Mouse (Mus musculus) erythroblast, embryonic 14.5 days (primary cell): ENCODE measurements around the gene Tmem110. TPM values are rescaled to one million over a fixed set of nuclear protein-coding genes. Genes with fewer than 3 reads are reported as not detected.

Experiments
- H3K27me3 ChIP-seq: 2 replicates; pipeline ENCODE4 v1.6.1; 2012; ENCODE audit warnings: inconsistent platforms; ENCODE audit not compliant: control insufficient read depth
- H3K36me3 ChIP-seq: 2 replicates; pipeline ENCODE4 v1.6.1; 2012; ENCODE audit warnings: mild to moderate bottlenecking, inconsistent platforms; ENCODE audit not compliant: control insufficient read depth
- H3K4me1 ChIP-seq: 2 replicates; pipeline ENCODE4 v1.6.1; 2012; ENCODE audit warnings: inconsistent platforms; ENCODE audit not compliant: control insufficient read depth
- H3K4me3 ChIP-seq: replicated peaks from 2 replicates; pipeline ENCODE3; 2012; ENCODE audit warnings: moderate library complexity, mild to moderate bottlenecking, inconsistent platforms
- H3K9me3 ChIP-seq: 2 replicates; pipeline ENCODE4 v1.6.1; 2012; ENCODE audit warnings: low read length, inconsistent platforms, mixed read lengths; ENCODE audit not compliant: control insufficient read depth
- GATA1 ChIP-seq: IDR thresholded peaks from 2 replicates; pipeline ENCODE4 v1.6.1; 2012; ENCODE audit warnings: low read length, inconsistent platforms, mixed read lengths
- TAL1 ChIP-seq: IDR thresholded peaks from 3 replicates; pipeline ENCODE4 v1.6.1; 2012; ENCODE audit warnings: low read length, inconsistent platforms, mixed read lengths
- polyA plus RNA-seq: library from polyadenylated mRNA; stranded (reverse); fragments of >175 nt; gene quantifications from 2 replicates; pipeline ENCODE4 v1.2.3, GENCODE M21; 2012

The Tmem110 gene
- polyA plus RNA-seq, 1 experiment = 2.3 TPM

DNA sequence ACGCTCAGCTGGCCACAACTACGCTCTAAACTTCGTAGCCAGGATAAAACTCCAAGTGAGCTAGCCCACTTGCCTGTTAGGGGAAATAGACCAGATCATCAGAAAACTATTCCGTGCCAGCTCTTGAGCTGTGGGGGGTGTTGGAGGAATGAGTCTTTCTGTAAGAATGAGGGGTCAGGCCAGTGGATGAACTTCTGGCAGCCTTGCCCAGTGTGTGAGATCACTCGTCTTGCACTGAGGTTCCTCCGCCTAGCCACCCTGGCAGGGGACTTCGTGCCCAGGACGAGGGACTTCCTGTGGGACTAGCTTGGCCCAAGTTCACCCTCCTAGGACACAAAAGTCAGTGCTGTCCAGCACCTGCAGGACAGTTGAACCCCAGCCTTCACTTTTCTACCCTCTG is 78.9 kb downstream of the Tmem110 start:
- Histone ChIP-seq H3K27me3 (no peaks in the 10 kb centered on the region), H3K36me3 (peaks cover 2% of the 10 kb centered on the region; the same call in 1 of the 2 replicates), H3K4me3 (no peak overlapping the region), H3K9me3 (no peaks in the 10 kb centered on the region), H3K4me1 (no peaks in the 10 kb centered on the region)
- TF ChIP-seq GATA1 (no peak), TAL1 (no peak)

DNA sequence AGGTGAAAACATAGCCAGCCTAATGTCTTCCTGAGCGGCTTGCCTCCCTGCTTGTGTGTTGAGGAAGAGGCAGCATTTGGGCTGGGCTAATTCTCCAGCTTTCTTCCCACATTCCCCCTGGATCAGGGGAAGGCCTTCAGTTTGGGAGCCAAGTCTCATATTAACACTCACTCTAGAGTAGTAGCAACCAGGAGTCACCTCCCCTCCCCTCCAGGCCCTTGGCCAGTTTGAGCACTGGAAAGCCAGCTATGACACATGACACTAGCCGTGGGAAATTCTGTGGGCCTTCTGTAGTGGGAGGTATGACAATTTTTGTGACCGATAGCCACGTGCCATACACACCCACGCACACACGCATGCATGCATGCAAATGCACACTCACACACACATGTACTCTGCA is 80.6 kb downstream of the Tmem110 start:
- Histone ChIP-seq H3K27me3 (no peaks in the 10 kb centered on the region), H3K9me3 (no peaks in the 10 kb centered on the region), H3K36me3 (no peaks in the 10 kb centered on the region; the same call in 1 of the 2 replicates), H3K4me1 (no peaks in the 10 kb centered on the region), H3K4me3 (no peak overlapping the region)
- no peak for TF ChIP-seq GATA1
- TF ChIP-seq TAL1 = no peak

DNA sequence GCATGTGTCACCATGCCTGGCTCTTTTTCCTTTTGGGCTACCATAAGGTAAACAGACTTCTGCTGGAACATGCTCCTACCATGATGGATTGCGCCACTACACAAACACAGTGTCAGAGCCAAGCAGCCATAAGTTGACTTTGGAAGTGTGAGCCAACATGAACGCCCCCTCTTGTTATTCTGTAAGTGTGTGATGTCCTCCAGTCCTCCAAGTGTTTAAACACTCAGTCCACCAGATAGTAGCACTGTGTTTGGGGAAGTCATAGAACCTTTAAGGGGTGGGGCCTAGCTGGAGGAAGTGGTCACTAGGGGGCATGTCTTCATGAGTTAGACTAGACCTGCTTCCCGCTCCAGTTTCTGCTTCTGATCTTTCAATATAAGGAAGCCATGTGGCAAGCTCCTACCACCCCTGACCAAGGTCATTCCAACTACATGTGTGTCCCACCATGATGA is 82.5 kb downstream of the Tmem110 start:
- H3K36me3 ChIP-seq = no peaks in the 10 kb centered on the region; the same call in 1 of the 2 replicates
- H3K9me3 ChIP-seq = no peaks in the 10 kb centered on the region
- no peaks in the 10 kb centered on the region for H3K27me3 ChIP-seq
- TF ChIP-seq GATA1 (no peak), TAL1 (no peak)
- no peaks in the 10 kb centered on the region for H3K4me1 ChIP-seq
- H3K4me3 ChIP-seq = no peak overlapping the region

DNA sequence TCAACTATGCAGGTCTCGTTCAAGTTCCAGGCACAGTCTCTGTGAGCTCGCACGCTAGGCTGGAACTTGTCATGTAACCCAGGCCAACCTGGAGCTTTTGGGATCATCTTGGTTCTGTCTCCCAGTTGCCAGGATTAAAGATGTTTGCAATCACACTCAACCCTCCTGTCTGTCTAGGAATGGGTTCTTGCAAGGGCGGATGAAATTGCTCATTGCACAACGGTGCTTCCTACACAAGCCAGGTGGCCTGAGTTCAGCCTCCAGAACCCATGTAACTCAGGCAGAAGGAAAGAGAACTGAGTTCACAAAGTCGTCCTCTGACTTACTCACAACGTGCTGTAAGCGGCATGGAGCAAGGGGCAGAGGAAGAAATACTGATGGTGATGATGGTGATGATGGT is 85.8 kb downstream of the Tmem110 start:
- no peaks in the 10 kb centered on the region for H3K4me1 ChIP-seq
- peaks cover 5% of the 10 kb centered on the region; the same call in 1 of the 2 replicates for H3K36me3 ChIP-seq
- TF ChIP-seq TAL1 (no peak), GATA1 (no peak)

DNA sequence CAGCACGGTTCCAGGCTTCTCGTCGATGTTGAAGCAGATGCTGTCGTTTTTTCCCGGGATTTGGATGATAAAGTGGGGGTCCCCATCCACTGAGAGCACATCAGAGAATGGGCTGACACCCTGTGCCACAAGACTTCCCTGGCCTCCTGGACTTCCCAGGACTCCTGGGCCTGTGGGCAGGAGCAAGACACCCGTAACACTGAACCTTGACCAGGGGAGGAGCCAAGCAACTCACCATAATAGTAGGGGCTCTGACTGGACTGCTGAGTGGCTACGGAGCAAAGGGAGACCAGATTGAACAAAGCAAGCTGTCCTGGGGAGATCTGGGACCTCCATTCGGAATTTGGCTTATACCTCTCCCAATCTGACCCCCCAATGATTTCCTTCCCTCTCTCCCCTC is 87.3 kb downstream of the Tmem110 start:
- Histone ChIP-seq H3K4me1 (no peaks in the 10 kb centered on the region), H3K4me3 (no peak overlapping the region), H3K9me3 (no peaks in the 10 kb centered on the region), H3K36me3 (peaks cover 7% of the 10 kb centered on the region; the same call in 1 of the 2 replicates), H3K27me3 (no peaks in the 10 kb centered on the region)
- TF ChIP-seq TAL1 (no peak), GATA1 (no peak)

More for the DNA sequence above, 85.8 kb downstream of the Tmem110 start:
- no peak overlapping the region for H3K4me3 ChIP-seq
- no peaks in the 10 kb centered on the region for H3K9me3 ChIP-seq
- H3K27me3 ChIP-seq = no peaks in the 10 kb centered on the region

DNA sequence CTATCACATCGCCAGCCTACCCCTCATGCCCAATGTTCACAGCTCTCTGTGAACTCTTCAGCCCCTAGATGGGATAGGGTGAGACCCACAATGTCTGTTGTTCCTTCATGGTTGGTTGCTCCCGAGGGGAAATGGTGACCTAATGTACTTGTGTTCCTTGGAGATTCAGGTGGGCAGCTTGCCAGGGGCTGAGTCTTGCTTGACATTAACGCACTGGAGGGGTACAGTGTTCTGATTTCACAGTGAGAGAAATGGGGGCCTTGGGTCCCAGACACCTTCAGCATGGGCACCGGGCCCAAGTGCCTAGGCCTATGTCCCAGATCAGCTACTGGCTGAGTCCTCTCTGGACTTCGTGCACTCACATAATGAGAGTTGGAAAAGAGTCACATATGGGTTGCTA is 88.0 kb downstream of the Tmem110 start:
- TF ChIP-seq TAL1 (no peak), GATA1 (no peak)
- Histone ChIP-seq H3K36me3 (peaks cover 7% of the 10 kb centered on the region; the same call in 1 of the 2 replicates), H3K27me3 (no peaks in the 10 kb centered on the region), H3K4me1 (no peaks in the 10 kb centered on the region), H3K9me3 (no peaks in the 10 kb centered on the region), H3K4me3 (no peak overlapping the region)

DNA sequence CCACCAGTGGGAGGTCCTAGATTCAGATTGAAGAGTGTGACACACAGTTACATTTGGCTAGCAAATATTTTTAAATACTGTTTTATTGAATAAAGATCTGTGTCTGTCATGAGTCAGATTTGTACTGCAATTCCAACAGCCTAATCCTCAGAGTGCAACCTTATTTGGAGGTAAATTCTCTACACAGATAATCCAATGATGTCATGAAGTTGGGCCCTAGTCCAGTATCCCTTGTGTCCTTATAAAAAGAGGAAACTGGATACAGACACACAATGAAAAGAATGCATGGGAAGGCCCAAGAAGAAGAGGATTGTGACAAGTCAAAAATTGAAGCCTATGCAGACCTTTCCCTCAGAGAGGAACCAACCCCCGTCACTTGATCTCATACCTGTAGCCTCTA is 91.1 kb downstream of the Tmem110 start:
- H3K36me3 ChIP-seq = peaks cover 7% of the 10 kb centered on the region; the same call in 1 of the 2 replicates
- H3K9me3 ChIP-seq = no peaks in the 10 kb centered on the region
- H3K27me3 ChIP-seq = no peaks in the 10 kb centered on the region
- H3K4me1 ChIP-seq = no peaks in the 10 kb centered on the region
- TF ChIP-seq GATA1 = no peak
- TF ChIP-seq TAL1 = no peak
- H3K4me3 ChIP-seq = no peak overlapping the region

DNA sequence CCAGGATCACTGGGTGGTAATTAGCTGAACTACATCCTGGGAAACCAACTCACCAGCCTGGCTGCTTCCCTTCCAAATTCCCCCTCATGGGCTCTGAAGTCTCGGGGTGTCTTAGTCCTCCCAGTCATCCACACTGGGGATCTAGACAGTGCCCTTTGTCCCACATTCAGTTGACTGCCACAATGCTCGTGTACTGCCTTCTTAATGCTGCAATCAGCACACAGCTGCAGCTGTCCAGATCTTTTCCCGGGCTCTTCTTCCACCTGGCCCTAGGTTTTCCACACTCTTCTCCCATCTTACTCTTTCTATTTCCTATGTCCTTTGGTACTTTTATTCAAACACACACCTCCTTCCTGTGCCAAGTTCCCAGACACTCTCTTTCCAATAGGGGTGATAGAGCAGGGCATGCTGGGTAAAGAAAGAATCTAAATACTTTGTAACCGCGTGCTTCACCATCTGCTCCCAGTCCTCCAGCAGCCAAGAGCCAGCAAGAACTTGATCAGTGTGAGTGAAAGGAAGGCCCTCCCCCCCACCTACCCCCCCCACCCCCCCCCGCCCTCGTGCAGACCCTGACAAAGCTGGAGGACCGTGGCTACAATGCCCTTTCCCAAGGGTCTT is 96.8 kb downstream of the Tmem110 start:
- Histone ChIP-seq H3K4me3 (no peak overlapping the region), H3K9me3 (no peaks in the 10 kb centered on the region)

DNA sequence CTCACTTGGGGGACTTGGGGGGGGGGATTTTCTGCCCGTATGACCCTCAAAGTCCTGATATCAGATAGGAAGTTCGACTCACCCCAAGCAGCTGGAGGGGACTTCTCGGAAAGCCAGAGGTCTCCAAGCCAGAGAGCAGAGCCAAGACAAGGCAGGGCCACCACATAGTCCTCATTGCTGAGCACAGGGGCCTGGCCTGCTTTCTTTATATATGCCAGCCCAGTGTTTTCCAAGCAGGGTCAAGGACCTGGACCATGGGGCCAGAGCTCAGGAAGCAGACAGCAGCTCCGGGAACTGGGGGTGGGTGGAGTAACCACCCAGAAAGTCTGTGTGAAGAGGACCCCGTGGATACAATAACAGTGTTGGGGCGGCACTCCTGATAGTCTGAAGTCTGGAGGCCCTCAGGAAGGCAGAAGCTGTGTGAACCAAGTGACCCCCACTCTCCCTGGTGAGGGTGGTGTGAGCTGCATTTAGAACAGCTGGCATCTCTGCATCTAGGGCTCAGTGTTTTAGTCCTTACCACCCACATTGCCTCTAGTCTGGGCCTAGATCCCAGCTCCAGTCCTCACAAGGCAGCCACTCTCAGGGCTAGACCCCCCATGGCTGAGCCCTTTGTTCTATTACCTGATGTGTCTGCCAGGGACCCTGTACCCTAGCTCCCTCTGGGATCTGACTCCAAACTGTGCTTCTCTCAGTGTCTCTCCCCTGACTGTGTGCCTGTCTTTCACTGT is 98.2 kb downstream of the Tmem110 start, which contains the start of gene Itih3:
Gene Itih3, minus strand, starts transcription at position 386 of the 731 bp plus-strand sequence.
- peaks cover 2% of the 10 kb centered on the region; the same call in 1 of the 2 replicates for H3K36me3 ChIP-seq
- H3K4me3 ChIP-seq = peak within 1 kb of the TSS; percentile 48
- no peaks in the 10 kb centered on the region for H3K27me3 ChIP-seq
- no peaks in the 10 kb centered on the region for H3K9me3 ChIP-seq
- H3K4me1 ChIP-seq = no peaks in the 10 kb centered on the region; the same call in 1 of the 2 replicates
- no peak for TF ChIP-seq GATA1
- no peak for TF ChIP-seq TAL1

More for the DNA sequence above, 96.8 kb downstream of the Tmem110 start:
- H3K27me3 ChIP-seq = no peaks in the 10 kb centered on the region
- H3K4me1 ChIP-seq = no peaks in the 10 kb centered on the region; the same call in 1 of the 2 replicates
- peaks cover 4% of the 10 kb centered on the region; the same call in 1 of the 2 replicates for H3K36me3 ChIP-seq
- TF ChIP-seq GATA1 (no peak), TAL1 (no peak)
